Mouse (Mus musculus): ENCODE measurements around the gene Ganc.

DNA sequence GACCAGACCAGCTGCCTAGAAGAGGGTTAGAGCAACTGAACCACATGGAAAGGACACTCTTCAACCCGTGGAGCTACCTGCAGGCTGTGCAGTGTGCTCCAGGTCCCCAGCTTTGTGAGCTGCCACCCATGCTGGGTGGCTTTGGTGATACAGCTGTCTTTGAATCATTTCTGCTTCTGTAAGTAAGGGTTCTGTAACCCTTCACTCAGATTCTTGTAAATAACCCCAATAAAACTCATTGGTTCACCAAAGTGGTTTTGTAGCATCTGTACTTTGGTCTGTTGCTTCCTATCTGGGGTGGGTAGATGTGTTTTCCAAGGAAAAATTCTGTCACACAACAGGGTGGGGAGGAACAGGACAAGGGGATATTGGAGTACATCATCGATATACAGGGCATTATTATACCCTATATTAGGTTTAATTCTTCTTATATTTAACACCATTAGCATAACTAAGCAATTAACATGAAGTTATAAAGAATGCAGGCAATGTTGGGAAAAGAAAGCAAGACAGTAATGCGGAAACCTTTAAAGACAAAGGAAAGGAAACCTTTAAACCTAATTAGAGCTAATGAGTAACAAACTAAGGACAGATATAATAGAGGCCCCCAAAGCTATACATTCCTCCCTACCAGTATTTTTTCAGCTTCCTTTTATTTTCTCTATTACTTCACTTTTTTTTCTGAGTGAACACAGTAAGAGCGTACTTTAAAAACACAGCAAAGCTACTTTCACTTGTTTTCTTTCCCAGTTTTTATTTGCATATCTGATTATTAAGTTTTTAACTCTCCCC lies 36.1 kb upstream of the Ganc start:
- TF ChIP-seq CTCF (conservative IDR thresholded peaks at IDR 0.05; ENCODE audit: insufficient read depth, insufficient read length, low read depth, low read length) (no peak), POLR2A (IDR thresholded peaks at IDR 0.05; ENCODE audit: low read depth, low read length) (no peak)
